Mouse (Mus musculus) heart, adult 2 months (tissue): ENCODE measurements at regions not wholly inside any gene's neighbourhood (a gene's known extent, or its start where the extent isn't known, plus 50 kb on each side); places are given as distances from the start of the nearest gene placed in this dataset.
A peak's percentile ranks its signal among the peaks of the same experiment; 100 is the strongest.

ENCODE experiments used
- DNase-seq, 2 experiments: peaks; one replicate each; pipeline ENCODE4 v3.0.0; 2021
- H3K27ac ChIP-seq: fragments of 200-600 bp; 2 replicates; pipeline ENCODE4 v1.8.1; 2022
- H3K27me3 ChIP-seq: fragments of 200-500 bp; 2 replicates; pipeline ENCODE4 v1.6.1; 2012; ENCODE audit warnings: mild to moderate bottlenecking, low read length, inconsistent platforms, mixed read lengths; ENCODE audit not compliant: control insufficient read depth, insufficient read depth
- H3K36me3 ChIP-seq: fragments of 200-500 bp; 2 replicates; pipeline ENCODE4 v1.6.1; 2012; ENCODE audit warnings: low read length, inconsistent platforms; ENCODE audit not compliant: control insufficient read depth, insufficient read depth
- H3K4me1 ChIP-seq: fragments of 200-500 bp; 2 replicates; pipeline ENCODE4 v1.6.1; 2011; ENCODE audit warnings: low read length; ENCODE audit not compliant: control insufficient read depth, insufficient read depth
- H3K4me3 ChIP-seq: fragments of 200-600 bp; 2 replicates; pipeline ENCODE4 v1.8.1; 2022
- H3K79me2 ChIP-seq: fragments of 200-500 bp; replicated peaks from 2 replicates; pipeline ENCODE4 v1.6.1; 2012; ENCODE audit warnings: mild to moderate bottlenecking, inconsistent platforms, low read length, moderate library complexity, mixed read lengths; ENCODE audit not compliant: control insufficient read depth, insufficient read depth
- H3K9ac ChIP-seq: fragments of 200-500 bp; 2 replicates; pipeline ENCODE4 v1.6.1; 2012; ENCODE audit warnings: low read depth, mild to moderate bottlenecking, control low read depth, inconsistent platforms, low read length, mixed read lengths
- CTCF ChIP-seq: fragments of 200-600 bp; IDR thresholded peaks from 2 replicates; pipeline ENCODE4 v1.8.1; 2022; ENCODE audit warnings: antibody characterized with exemption, mild to moderate bottlenecking, moderate library complexity
- EP300 ChIP-seq: fragments of 200-500 bp; IDR thresholded peaks from 2 replicates; pipeline ENCODE4 v1.6.1; 2011; ENCODE audit warnings: low read depth, low read length, control low read depth; ENCODE audit not compliant: insufficient read depth
- POLR2A ChIP-seq: fragments of 200-500 bp; IDR thresholded peaks from 2 replicates; pipeline ENCODE4 v1.6.1; 2011; ENCODE audit warnings: mild to moderate bottlenecking, low read depth, low read length, control low read depth; ENCODE audit not compliant: insufficient read depth
- WGBS: fragments of 180-500 bp; shearing (Covaris S2); methylation state at CpG from one replicate; pipeline ENCODE4 v1.1.7; 2018; 5-methylcytosine and 5-hydroxymethylcytosine counted together
- intact Hi-C: fragments of 180-260 bp; cut with DNase I; formaldehyde crosslinking; loops from one replicate; pipeline ENCODE4 v1.15.1; 2025

- H3K36me3 ChIP-seq = no peaks in the 10 kb centered on the region
- H3K4me3 ChIP-seq = no peak overlapping the region
- no peak for TF ChIP-seq EP300
- TF ChIP-seq CTCF = peak; percentile 28; the same call in 1 of the 2 replicates
- intact Hi-C loops = no loop called here
- no peaks in the 10 kb centered on the region for H3K27me3 ChIP-seq
- WGBS = 72% methylated on average over 11 of the region's 11 CpGs
- no peak overlapping the region for H3K9ac ChIP-seq
- no peaks in the 10 kb centered on the region for H3K79me2 ChIP-seq
- no peaks in the 10 kb centered on the region for H3K4me1 ChIP-seq
- peak; percentile 71 to 85 for DNase-seq
- H3K27ac ChIP-seq = peak overlapping the region; percentile 45; the same call in 1 of the 2 replicates
Observed at GRCm38 (mm10) chr5:52309317-52310060, 54.1 kb upstream of the Sod3 start.

GRCm38 (mm10) chr5:52296303-52296702, 67.3 kb upstream of the Sod3 start:
- H3K4me1 ChIP-seq = peaks cover 2% of the 10 kb centered on the region; the same call in 1 of the 2 replicates

GRCm38 (mm10) chr5:52294466-52294865, 69.1 kb upstream of the Sod3 start:
- TF ChIP-seq CTCF = no peak
- TF ChIP-seq EP300 = 0 out of 2 replicates have a peak, but pooled peaks have one; percentile 13
- peaks cover 3% of the 10 kb centered on the region; the same call in 1 of the 2 replicates for H3K36me3 ChIP-seq
- peak overlapping the region; percentile 42; the same call in 1 of the 2 replicates for H3K9ac ChIP-seq
- intact Hi-C loops = no loop called here
- no peaks in the 10 kb centered on the region for H3K27me3 ChIP-seq
- H3K4me1 ChIP-seq = peaks cover 2% of the 10 kb centered on the region; the same call in 1 of the 2 replicates
- no peak overlapping the region for H3K4me3 ChIP-seq
- no peaks in the 10 kb centered on the region for H3K79me2 ChIP-seq
- H3K27ac ChIP-seq = peak overlapping the region; percentile 77
- 19% methylated on average over 8 of the region's 8 CpGs for WGBS
- peak in 1 of 2 experiments; percentile 22 for DNase-seq

More at GRCm38 (mm10) chr5:52296303-52296702, 67.3 kb upstream of the Sod3 start:
- Histone ChIP-seq H3K4me3 (no peak overlapping the region), H3K9ac (no peak overlapping the region), H3K36me3 (peaks cover 3% of the 10 kb centered on the region; the same call in 1 of the 2 replicates), H3K27me3 (no peaks in the 10 kb centered on the region), H3K27ac (no peak overlapping the region), H3K79me2 (no peaks in the 10 kb centered on the region)
- TF ChIP-seq POLR2A (no peak), CTCF (no peak), EP300 (no peak)
- no peak for DNase-seq
- intact Hi-C loops = no loop called here
- WGBS = 93% methylated on average over 3 of the region's 3 CpGs

- H3K36me3 ChIP-seq = no peaks in the 10 kb centered on the region
- no peaks in the 10 kb centered on the region for H3K79me2 ChIP-seq
- H3K9ac ChIP-seq = no peak overlapping the region
- H3K4me3 ChIP-seq = no peak overlapping the region
- intact Hi-C loops = no loop called here
- H3K4me1 ChIP-seq = no peaks in the 10 kb centered on the region
- WGBS = 86% methylated on average over 1 of the region's 1 CpGs
- TF ChIP-seq CTCF (no peak), EP300 (no peak), POLR2A (no peak)
- H3K27ac ChIP-seq = no peak overlapping the region
- H3K27me3 ChIP-seq = no peaks in the 10 kb centered on the region
- no peak for DNase-seq
Observed at GRCm38 (mm10) chr5:52288319-52288718, 75.3 kb upstream of the Sod3 start.

- no peak overlapping the region for H3K9ac ChIP-seq
- H3K4me3 ChIP-seq = no peak overlapping the region
- no peak for DNase-seq
- H3K36me3 ChIP-seq = no peaks in the 10 kb centered on the region
- H3K79me2 ChIP-seq = no peaks in the 10 kb centered on the region
- intact Hi-C loops = no loop called here
- 85% methylated on average over 2 of the region's 2 CpGs for WGBS
- TF ChIP-seq POLR2A = no peak
- no peak for TF ChIP-seq EP300
- TF ChIP-seq CTCF = no peak
- no peaks in the 10 kb centered on the region for H3K27me3 ChIP-seq
- H3K4me1 ChIP-seq = no peaks in the 10 kb centered on the region
- H3K27ac ChIP-seq = no peak overlapping the region
Observed at GRCm38 (mm10) chr5:52280871-52281270, 82.7 kb upstream of the Sod3 start.

- intact Hi-C loops = no loop called here
- TF ChIP-seq EP300 (no peak), CTCF (no peak), POLR2A (no peak)
- WGBS = 75% methylated on average over 5 of the region's 5 CpGs
- H3K27me3 ChIP-seq = no peaks in the 10 kb centered on the region
- no peak for DNase-seq
- no peak overlapping the region for H3K9ac ChIP-seq
- no peak overlapping the region for H3K27ac ChIP-seq
- no peaks in the 10 kb centered on the region for H3K36me3 ChIP-seq
- H3K79me2 ChIP-seq = no peaks in the 10 kb centered on the region
- H3K4me1 ChIP-seq = no peaks in the 10 kb centered on the region
- H3K4me3 ChIP-seq = no peak overlapping the region
Observed at GRCm38 (mm10) chr5:52278111-52278510, 85.5 kb upstream of the Sod3 start.
